Mouse (Mus musculus) E14TG2a.4 (cell line): ENCODE measurements around the gene Thsd4.
"Not testable (repeated sequence)": the region's sequence is repeated elsewhere in the genome, so short reads cannot be mapped to it uniquely, and the experiment has no call there.

Source experiments
- H3K27me3 ChIP-seq: 2 replicates; pipeline ENCODE4 v1.6.1; 2014; ENCODE audit warnings: low read length, control low read depth; ENCODE audit not compliant: insufficient read depth
- H3K36me3 ChIP-seq: 2 replicates; pipeline ENCODE4 v1.6.1; 2014; ENCODE audit warnings: low read length, control low read depth; ENCODE audit not compliant: insufficient read depth
- H3K4me1 ChIP-seq: replicated peaks from 2 replicates; pipeline ENCODE4 v1.6.1; 2014; ENCODE audit warnings: low read depth, low read length, control low read depth
- H3K4me3 ChIP-seq: replicated peaks from 2 replicates; pipeline ENCODE4 v1.5.1; 2014; ENCODE audit warnings: mild to moderate bottlenecking, low read length
- H3K9me3 ChIP-seq: 2 replicates; pipeline ENCODE4 v1.6.1; 2014; ENCODE audit warnings: low read length, control low read depth
- CTCF ChIP-seq: conservative IDR thresholded peaks from 2 replicates; pipeline ENCODE4 v1.5.1; 2014; ENCODE audit warnings: low read length
- NANOG ChIP-seq: IDR thresholded peaks from 2 replicates; pipeline ENCODE4 v1.6.1; 2014; ENCODE audit warnings: borderline replicate concordance, low read length, mixed read lengths
- POU5F1 ChIP-seq: IDR thresholded peaks from 2 replicates; pipeline ENCODE4 v1.6.1; 2014; ENCODE audit warnings: low read length, borderline replicate concordance

Gene Thsd4

DNA sequence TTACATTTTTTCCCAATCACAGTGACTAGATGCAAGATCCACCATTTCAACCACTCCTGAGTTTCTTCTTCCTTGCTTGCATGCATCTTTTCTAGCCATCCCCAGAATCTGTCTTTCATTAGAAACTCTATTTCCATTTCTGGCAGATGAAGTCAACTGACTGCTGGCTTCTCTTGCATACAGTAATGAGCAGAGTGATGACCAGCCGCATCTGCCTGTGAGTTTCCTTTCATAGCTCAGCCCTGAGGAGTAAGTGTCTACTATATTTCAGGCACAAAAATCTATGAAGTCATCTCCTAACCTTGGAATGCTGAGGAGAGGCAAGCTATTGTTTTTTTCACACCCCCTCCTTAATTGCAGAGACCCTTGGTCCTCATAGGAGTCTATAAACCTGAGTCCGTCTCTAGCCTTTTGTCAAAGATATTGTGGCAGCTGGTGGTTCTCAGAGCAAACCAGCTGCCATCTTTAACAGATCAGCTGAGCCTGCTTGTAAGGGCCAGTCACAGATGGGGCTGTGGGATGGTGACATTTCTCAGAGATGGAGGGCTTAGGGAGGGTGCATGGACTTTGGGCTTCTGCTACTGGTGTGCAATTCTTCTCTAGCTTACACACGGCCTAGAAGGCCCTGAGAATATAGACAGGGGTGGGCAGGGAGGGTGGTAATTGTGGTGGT, 535.8 kb downstream of the Thsd4 start:
- no peak overlapping the region for H3K4me3 ChIP-seq
- H3K36me3 ChIP-seq = no peaks in the 10 kb centered on the region
- H3K4me1 ChIP-seq = peaks cover 8% of the 10 kb centered on the region; the same call in 1 of the 2 replicates
- H3K27me3 ChIP-seq = no peaks in the 10 kb centered on the region
- TF ChIP-seq POU5F1 (no peak), NANOG (no peak), CTCF (no peak)
- no peaks in the 10 kb centered on the region for H3K9me3 ChIP-seq

DNA sequence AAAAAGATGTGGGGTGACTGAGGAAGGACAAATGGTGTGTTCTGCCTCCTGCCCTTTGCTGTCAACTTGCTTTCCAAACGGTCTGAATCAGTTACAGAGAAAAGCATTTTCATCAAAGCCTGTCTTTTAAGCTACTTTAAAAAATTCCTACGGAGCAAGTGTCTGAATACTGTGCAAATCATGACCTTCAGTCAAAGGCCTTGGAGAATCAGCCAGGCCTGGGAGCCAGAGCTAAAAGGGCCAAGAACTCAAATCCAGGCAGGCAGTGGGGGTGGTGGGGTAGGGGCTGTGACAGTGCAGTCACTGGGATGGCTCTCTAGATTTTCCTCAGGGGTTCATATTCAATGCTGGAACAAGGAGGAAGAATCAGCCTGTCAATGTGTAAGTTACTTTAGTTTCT, 540.7 kb downstream of the Thsd4 start:
- TF ChIP-seq NANOG (no peak), POU5F1 (no peak), CTCF (no peak)
- H3K4me1 ChIP-seq = peaks cover 8% of the 10 kb centered on the region; the same call in 1 of the 2 replicates

GRCm38 (mm10) chr9:59971263-59971662, 550.6 kb downstream of the Thsd4 start:
- H3K4me3 ChIP-seq = no peak overlapping the region
- peaks cover 25% of the 10 kb centered on the region for H3K4me1 ChIP-seq
- H3K36me3 ChIP-seq = no peaks in the 10 kb centered on the region
- TF ChIP-seq NANOG (no peak), POU5F1 (no peak), CTCF (no peak)
- no peaks in the 10 kb centered on the region for H3K9me3 ChIP-seq
- H3K27me3 ChIP-seq = peaks cover 8% of the 10 kb centered on the region; the same call in 1 of the 2 replicates

More for the DNA sequence above, 540.7 kb downstream of the Thsd4 start:
- H3K9me3 ChIP-seq = no peaks in the 10 kb centered on the region
- no peaks in the 10 kb centered on the region for H3K27me3 ChIP-seq
- no peak overlapping the region for H3K4me3 ChIP-seq
- H3K36me3 ChIP-seq = no peaks in the 10 kb centered on the region

GRCm38 (mm10) chr9:59969383-59969782, 552.5 kb downstream of the Thsd4 start:
- Histone ChIP-seq H3K9me3 (no peaks in the 10 kb centered on the region), H3K4me1 (peaks cover 43% of the 10 kb centered on the region), H3K36me3 (no peaks in the 10 kb centered on the region), H3K4me3 (no peak overlapping the region), H3K27me3 (peaks cover 8% of the 10 kb centered on the region; the same call in 1 of the 2 replicates)
- TF ChIP-seq CTCF (peak; percentile 86), NANOG (no peak)

DNA sequence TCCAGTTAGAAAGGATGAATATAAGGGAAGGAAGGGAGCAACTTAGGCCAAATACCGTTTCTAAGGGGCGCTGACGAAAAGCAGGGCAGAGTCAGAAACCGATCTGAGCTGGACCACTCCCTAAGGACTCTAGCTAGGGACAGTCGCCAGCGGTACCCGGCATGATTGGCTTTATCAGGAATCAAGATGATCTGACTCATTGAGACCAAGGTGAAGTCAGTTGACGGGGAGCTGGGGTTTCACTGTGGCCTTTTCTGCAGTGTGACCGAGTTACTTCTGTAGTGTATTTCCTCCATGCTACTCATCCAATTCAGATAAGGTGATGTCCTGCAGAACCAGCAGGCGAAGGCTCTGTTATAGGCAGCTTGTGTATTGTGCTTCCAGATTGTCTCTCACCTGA, 556.8 kb downstream of the Thsd4 start:
- H3K4me1 ChIP-seq = peaks cover 75% of the 10 kb centered on the region
- TF ChIP-seq NANOG (no peak), CTCF (no peak), POU5F1 (no peak)
- H3K36me3 ChIP-seq = no peaks in the 10 kb centered on the region
- H3K4me3 ChIP-seq = no peak overlapping the region
- H3K27me3 ChIP-seq = peaks cover 3% of the 10 kb centered on the region; the same call in 1 of the 2 replicates
- H3K9me3 ChIP-seq = no peaks in the 10 kb centered on the region

DNA sequence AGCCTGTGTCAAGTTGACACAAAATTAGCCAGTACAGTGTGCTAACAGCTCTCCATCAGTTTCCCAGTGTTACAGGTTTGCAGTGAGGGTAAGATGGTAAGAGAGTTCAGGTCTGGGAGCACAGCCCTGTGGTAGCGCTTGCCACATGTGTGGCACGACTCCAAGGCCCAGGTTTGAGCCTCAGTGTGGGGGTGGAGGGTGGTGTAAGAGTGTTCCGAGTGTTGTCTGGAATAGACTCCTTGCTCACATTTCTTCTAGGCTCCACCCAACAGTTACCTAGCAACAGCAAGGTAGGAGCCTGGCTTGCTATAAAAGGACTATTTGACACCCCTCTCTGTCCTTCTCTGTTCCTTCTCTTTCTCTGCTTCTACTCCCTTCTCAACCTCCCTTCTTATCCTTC, 557.5 kb downstream of the Thsd4 start:
- H3K27me3 ChIP-seq = peaks cover 3% of the 10 kb centered on the region; the same call in 1 of the 2 replicates
- H3K9me3 ChIP-seq = no peaks in the 10 kb centered on the region
- peaks cover 81% of the 10 kb centered on the region for H3K4me1 ChIP-seq
- no peaks in the 10 kb centered on the region for H3K36me3 ChIP-seq
- no peak overlapping the region for H3K4me3 ChIP-seq
- no peak for TF ChIP-seq CTCF
- no peak for TF ChIP-seq NANOG
- TF ChIP-seq POU5F1 = no peak

- Histone ChIP-seq H3K36me3 (no peaks in the 10 kb centered on the region), H3K4me1 (peaks cover 79% of the 10 kb centered on the region), H3K4me3 (no peak overlapping the region; the same call in 1 of the 2 replicates), H3K27me3 (no peaks in the 10 kb centered on the region), H3K9me3 (no peaks in the 10 kb centered on the region)
- TF ChIP-seq NANOG = no peak
- no peak for TF ChIP-seq POU5F1
- TF ChIP-seq CTCF = no peak
Observed at GRCm38 (mm10) chr9:59961201-59961955, 560.5 kb downstream of the Thsd4 start.

GRCm38 (mm10) chr9:59960559-59960958, 561.3 kb downstream of the Thsd4 start, which contains the start of gene Nr2e3:
TSS of gene Nr2e3 (minus strand) at chr9:59960659.
- H3K9me3 ChIP-seq = no peaks in the 10 kb centered on the region
- H3K36me3 ChIP-seq = no peaks in the 10 kb centered on the region
- H3K4me3 ChIP-seq = peak within 1 kb of the TSS; percentile 37
- H3K4me1 ChIP-seq = peaks cover 77% of the 10 kb centered on the region
- H3K27me3 ChIP-seq = no peaks in the 10 kb centered on the region
- TF ChIP-seq CTCF = no peak

GRCm38 (mm10) chr9:59959276-59959675, 562.6 kb downstream of the Thsd4 start:
- Histone ChIP-seq H3K27me3 (no peaks in the 10 kb centered on the region), H3K4me3 (no peak overlapping the region), H3K36me3 (no peaks in the 10 kb centered on the region), H3K9me3 (no peaks in the 10 kb centered on the region), H3K4me1 (peaks cover 73% of the 10 kb centered on the region)
- TF ChIP-seq POU5F1 (no peak), NANOG (no peak), CTCF (peak; percentile 100)

- H3K36me3 ChIP-seq, H3K9me3 ChIP-seq, H3K4me3 ChIP-seq, H3K27me3 ChIP-seq: not testable (repeated sequence)
- H3K4me1 ChIP-seq = peaks cover 76% of the 10 kb centered on the region
Observed at GRCm38 (mm10) chr9:59958115-59958514, 563.7 kb downstream of the Thsd4 start.
